Mouse (Mus musculus) kidney, embryonic 15.5 days (tissue): ENCODE measurements around the gene Ibsp. TPM values are rescaled to one million over a fixed set of nuclear protein-coding genes. Genes with fewer than 3 reads are reported as not detected.
A peak's percentile ranks its signal among the peaks of the same experiment; 100 is the strongest.

ENCODE experiments used
- ATAC-seq: fragments of 200-750 bp; cut with Nextera tagmentation; replicated peaks from 2 replicates; pipeline ENCODE4 v1.8.0; 2017; ENCODE audit warnings: moderate TSS enrichment; ENCODE audit not compliant: low FRiP score
- H3K27ac ChIP-seq: fragments of 300-500 bp; sonication (generic); 2 replicates; pipeline ENCODE4 v1.5.1; 2015; ENCODE audit warnings: mild to moderate bottlenecking, inconsistent platforms
- H3K27me3 ChIP-seq: fragments of 300-500 bp; sonication (generic); 2 replicates; pipeline ENCODE4 v1.6.1; 2015; ENCODE audit warnings: inconsistent platforms
- H3K36me3 ChIP-seq: fragments of 300-500 bp; sonication (generic); 2 replicates; pipeline ENCODE4 v1.6.1; 2015; ENCODE audit warnings: inconsistent platforms
- H3K4me1 ChIP-seq: fragments of 300-500 bp; sonication (generic); 2 replicates; pipeline ENCODE4 v1.6.1; 2015; ENCODE audit warnings: inconsistent platforms
- H3K4me2 ChIP-seq: fragments of 300-500 bp; sonication (generic); 2 replicates; pipeline ENCODE4 v1.6.1; 2015; ENCODE audit warnings: moderate library complexity, mild to moderate bottlenecking, inconsistent platforms
- H3K4me3 ChIP-seq: fragments of 300-500 bp; sonication (generic); replicated peaks from 2 replicates; pipeline ENCODE4 v1.5.1; 2015; ENCODE audit warnings: mild to moderate bottlenecking, inconsistent platforms
- H3K9ac ChIP-seq: fragments of 300-500 bp; sonication (generic); 2 replicates; pipeline ENCODE4 v1.6.1; 2015; ENCODE audit warnings: mild to moderate bottlenecking, inconsistent platforms
- H3K9me3 ChIP-seq: fragments of 300-500 bp; sonication (generic); replicated peaks from 2 replicates; pipeline ENCODE4 v1.6.1; 2016; ENCODE audit warnings: inconsistent platforms
- WGBS: fragments of 180-500 bp; shearing (Covaris S2); methylation state at CpG from one replicate; pipeline ENCODE4 v1.1.7; 2015; ENCODE audit warnings: mixed read lengths; 5-methylcytosine and 5-hydroxymethylcytosine counted together
- polyA plus RNA-seq: library from polyadenylated mRNA; unstranded; fragments of >200 nt; fragmentation: Nextera tagmentation; extraction: Ambion mirVana; gene quantifications from 2 replicates; pipeline ENCODE4 v1.2.1, GENCODE M21; 2015

Gene Ibsp
- polyA plus RNA-seq, 1 experiment from 2014 or later, result 0.14 TPM

DNA sequence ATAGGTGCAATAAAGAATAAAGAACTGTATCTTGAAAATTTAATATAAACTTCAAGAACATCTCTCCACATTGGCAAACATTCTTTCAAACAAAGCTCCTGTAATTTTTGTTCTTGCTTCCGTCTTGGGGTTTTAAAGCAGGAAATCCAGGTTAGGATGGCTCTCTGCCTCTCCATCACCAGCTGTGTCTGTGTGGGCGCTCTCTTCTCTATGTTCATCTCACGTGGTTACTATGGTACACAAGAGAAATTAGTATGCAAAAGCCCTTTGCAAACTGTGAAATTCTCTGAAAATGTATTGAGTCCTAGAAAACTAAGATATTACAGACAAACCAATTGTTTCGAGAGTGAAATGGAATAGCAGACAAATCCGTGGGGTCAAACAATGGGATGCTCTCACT is 30.4 kb downstream of the Ibsp start:
- 77% methylated on average over 5 of the region's 5 CpGs for WGBS
- Histone ChIP-seq H3K4me3 (no peak overlapping the region), H3K4me2 (no peak overlapping the region), H3K27me3 (0 out of 2 replicates have a peak, but pooled peaks cover 3% of the 10 kb centered on the region), H3K27ac (no peak overlapping the region), H3K36me3 (no peaks in the 10 kb centered on the region), H3K9me3 (no peaks in the 10 kb centered on the region), H3K9ac (no peak overlapping the region), H3K4me1 (peaks cover 4% of the 10 kb centered on the region; the same call in 1 of the 2 replicates)
- ATAC-seq, result no peak

DNA sequence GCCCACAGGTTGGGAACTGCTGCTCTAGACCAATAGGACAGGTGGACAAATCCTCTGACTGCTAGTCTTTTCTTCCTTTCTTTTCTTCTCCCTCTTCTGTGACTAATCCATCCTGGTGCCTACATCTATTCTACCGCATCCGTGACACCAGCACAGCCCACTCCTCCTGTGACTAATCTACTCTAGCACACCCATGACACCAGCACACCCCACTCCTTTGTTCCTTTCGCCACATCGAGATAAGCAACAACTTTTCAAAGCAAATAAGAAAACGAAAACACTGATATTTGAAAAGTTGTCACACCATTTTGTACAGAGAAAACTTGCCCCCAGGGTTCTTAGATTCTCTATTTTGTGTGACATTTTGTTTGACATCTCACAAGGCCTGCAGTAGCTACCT is 31.1 kb downstream of the Ibsp start:
- Histone ChIP-seq H3K27ac (no peak overlapping the region), H3K27me3 (0 out of 2 replicates have a peak, but pooled peaks cover 3% of the 10 kb centered on the region), H3K36me3 (no peaks in the 10 kb centered on the region), H3K4me1 (peaks cover 4% of the 10 kb centered on the region; the same call in 1 of the 2 replicates), H3K4me3 (no peak overlapping the region), H3K9ac (no peak overlapping the region), H3K4me2 (no peak overlapping the region), H3K9me3 (no peaks in the 10 kb centered on the region)
- WGBS, result 81% methylated on average over 5 of the region's 5 CpGs
- no peak for ATAC-seq

DNA sequence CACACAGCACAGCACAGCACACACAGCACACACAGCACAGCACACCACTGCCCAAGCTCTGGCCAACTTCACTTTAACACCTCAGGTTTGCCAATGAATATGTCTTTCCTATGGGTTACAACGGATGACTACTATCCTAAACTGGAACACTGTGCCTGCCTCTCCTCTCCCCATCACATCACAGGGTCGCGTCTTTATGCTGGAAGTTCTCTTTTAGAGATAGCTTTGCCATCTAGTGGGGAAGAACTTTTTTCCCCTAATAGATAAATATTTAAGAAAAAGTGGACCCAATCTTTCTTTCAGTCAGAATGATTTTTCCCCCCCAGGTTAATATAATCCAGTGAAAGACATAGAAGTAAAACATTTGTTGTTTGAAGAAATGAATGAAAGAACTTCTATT is 33.3 kb downstream of the Ibsp start:
- ATAC-seq, result no peak
- H3K27me3 ChIP-seq, result 0 out of 2 replicates have a peak, but pooled peaks cover 3% of the 10 kb centered on the region
- WGBS, result 62% methylated on average over 3 of the region's 3 CpGs
- H3K27ac ChIP-seq, result no peak overlapping the region
- H3K4me1 ChIP-seq, result peaks cover 4% of the 10 kb centered on the region; the same call in 1 of the 2 replicates
- no peak overlapping the region for H3K9ac ChIP-seq
- no peaks in the 10 kb centered on the region for H3K9me3 ChIP-seq
- H3K4me3 ChIP-seq, result no peak overlapping the region
- H3K36me3 ChIP-seq, result no peaks in the 10 kb centered on the region
- no peak overlapping the region for H3K4me2 ChIP-seq

DNA sequence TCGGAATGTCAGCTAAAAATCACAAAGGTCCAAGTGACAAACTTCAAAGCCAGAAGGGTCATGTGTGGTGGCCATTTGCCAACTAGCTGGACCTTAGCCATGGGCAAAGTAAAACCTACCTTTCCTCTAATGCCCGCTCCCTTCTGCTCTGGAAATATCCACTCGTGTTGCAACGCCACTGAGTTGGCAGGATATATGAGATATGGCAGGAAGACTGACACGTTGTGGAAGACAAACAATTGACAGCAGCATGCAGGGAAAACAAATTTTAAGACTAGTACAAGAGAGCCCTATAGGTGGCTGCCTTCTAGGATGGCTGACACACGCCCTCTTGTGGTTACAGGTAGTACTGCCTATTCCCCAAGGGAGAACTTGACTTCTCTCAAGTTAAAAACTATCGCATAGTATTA is 34.3 kb downstream of the Ibsp start:
- Histone ChIP-seq H3K4me1 (peaks cover 4% of the 10 kb centered on the region; the same call in 1 of the 2 replicates), H3K9ac (no peak overlapping the region), H3K36me3 (no peaks in the 10 kb centered on the region), H3K4me2 (no peak overlapping the region), H3K4me3 (no peak overlapping the region), H3K9me3 (no peaks in the 10 kb centered on the region), H3K27me3 (0 out of 2 replicates have a peak, but pooled peaks cover 3% of the 10 kb centered on the region), H3K27ac (no peak overlapping the region)
- peak; percentile 76 for ATAC-seq
- 33% methylated on average over 7 of the region's 7 CpGs for WGBS

DNA sequence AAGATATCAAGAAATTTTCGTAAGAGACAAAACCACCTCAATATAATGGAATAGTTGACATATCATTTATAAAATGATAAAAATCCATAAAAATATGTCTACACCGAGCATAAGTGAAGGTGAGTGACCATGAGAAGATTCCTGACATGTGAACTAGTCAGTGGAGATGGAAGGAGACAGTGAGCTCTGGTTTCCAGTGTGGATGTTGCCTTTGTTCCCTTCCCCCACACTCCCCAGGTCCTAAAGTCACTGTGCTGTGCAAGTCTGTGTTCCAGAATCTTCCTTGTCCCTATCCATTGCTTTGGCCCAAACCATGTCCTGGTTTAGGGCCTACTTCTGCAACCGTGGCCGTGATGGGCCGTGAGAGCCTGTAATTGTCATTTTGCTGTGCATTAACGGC is 34.7 kb downstream of the Ibsp start:
- Histone ChIP-seq H3K4me1 (peaks cover 4% of the 10 kb centered on the region; the same call in 1 of the 2 replicates), H3K9me3 (no peaks in the 10 kb centered on the region), H3K27ac (no peak overlapping the region), H3K4me2 (no peak overlapping the region), H3K4me3 (no peak overlapping the region), H3K27me3 (0 out of 2 replicates have a peak, but pooled peaks cover 3% of the 10 kb centered on the region), H3K9ac (no peak overlapping the region), H3K36me3 (no peaks in the 10 kb centered on the region)
- ATAC-seq, result 0 out of 2 replicates have a peak, but pooled peaks have one; percentile 49
- WGBS, result 75% methylated on average over 6 of the region's 6 CpGs

DNA sequence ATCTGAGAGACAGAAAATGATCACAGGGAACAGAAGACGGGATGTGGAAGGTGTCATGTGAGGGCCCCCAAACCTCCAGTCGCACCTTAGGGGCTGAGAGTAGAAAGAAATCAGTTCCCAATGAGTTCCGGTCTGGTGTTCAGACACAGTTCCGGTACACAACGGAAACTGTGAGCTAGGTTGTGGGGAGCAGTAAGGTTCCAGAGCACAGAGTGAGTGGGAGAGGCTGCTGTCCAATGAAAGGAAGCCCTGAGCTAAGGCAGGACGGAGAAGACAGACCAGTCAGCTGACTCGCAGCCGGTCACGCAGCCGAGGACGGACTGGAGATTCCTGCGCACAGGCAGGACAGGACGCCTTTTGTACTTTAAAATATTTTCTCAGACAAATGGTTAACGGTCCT is 35.5 kb downstream of the Ibsp start:
- 79% methylated on average over 14 of the region's 14 CpGs for WGBS
- no peaks in the 10 kb centered on the region for H3K9me3 ChIP-seq

DNA sequence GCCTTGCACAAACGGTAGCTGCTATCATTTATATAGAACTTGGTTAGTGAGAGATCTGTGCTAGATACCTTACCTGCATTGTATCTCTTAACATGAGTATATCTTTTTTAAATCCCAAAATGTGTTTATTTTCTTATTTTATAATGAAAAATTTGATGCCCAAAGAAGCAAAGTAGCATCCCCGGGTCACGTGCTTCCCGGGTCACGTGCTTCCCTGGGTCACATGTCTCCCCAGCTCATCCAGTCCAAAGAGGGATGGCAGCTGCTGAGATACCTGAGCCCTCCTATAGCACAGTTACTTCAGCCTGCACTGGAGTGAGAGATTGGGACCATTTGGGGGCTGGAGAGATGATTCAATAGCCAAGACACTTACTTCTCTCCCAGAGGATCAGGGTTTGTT is 37.0 kb downstream of the Ibsp start:
- no peak for ATAC-seq
- Histone ChIP-seq H3K27ac (no peak overlapping the region), H3K36me3 (no peaks in the 10 kb centered on the region), H3K4me3 (no peak overlapping the region), H3K9ac (no peak overlapping the region), H3K4me2 (no peak overlapping the region), H3K4me1 (peaks cover 4% of the 10 kb centered on the region; the same call in 1 of the 2 replicates), H3K9me3 (no peaks in the 10 kb centered on the region), H3K27me3 (0 out of 2 replicates have a peak, but pooled peaks cover 2% of the 10 kb centered on the region)
- 86% methylated on average over 5 of the region's 5 CpGs for WGBS

More for the DNA sequence above, 35.5 kb downstream of the Ibsp start:
- H3K4me3 ChIP-seq, result no peak overlapping the region
- no peak overlapping the region for H3K9ac ChIP-seq
- 0 out of 2 replicates have a peak, but pooled peaks cover 3% of the 10 kb centered on the region for H3K27me3 ChIP-seq
- no peaks in the 10 kb centered on the region for H3K36me3 ChIP-seq
- ATAC-seq, result no peak
- H3K4me2 ChIP-seq, result no peak overlapping the region
- H3K27ac ChIP-seq, result no peak overlapping the region
- H3K4me1 ChIP-seq, result peaks cover 4% of the 10 kb centered on the region; the same call in 1 of the 2 replicates

DNA sequence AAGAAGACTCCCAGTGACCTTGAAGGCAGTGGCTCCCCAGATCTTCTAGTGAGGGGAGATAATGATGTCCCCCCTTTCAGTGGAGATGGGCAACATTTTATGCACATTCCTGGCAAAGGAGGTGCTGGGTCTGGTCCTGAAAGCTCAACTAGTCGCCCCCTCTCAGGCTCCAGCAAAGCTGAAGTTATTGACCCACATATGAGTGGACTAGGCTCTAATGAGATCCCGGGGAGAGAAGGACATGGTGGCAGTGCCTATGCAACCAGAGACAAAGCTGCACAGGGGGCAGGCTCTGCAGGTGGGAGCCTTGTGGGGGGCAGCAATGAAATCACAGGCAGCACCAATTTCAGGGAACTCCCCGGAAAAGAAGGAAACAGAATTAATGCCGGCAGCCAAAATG is 38.5 kb downstream of the Ibsp start:
- Histone ChIP-seq H3K9me3 (no peaks in the 10 kb centered on the region), H3K27ac (no peak overlapping the region), H3K4me1 (peaks cover 4% of the 10 kb centered on the region; the same call in 1 of the 2 replicates), H3K4me3 (no peak overlapping the region), H3K9ac (no peak overlapping the region), H3K4me2 (no peak overlapping the region), H3K36me3 (no peaks in the 10 kb centered on the region), H3K27me3 (no peaks in the 10 kb centered on the region)
- 85% methylated on average over 4 of the region's 4 CpGs for WGBS
- no peak for ATAC-seq

DNA sequence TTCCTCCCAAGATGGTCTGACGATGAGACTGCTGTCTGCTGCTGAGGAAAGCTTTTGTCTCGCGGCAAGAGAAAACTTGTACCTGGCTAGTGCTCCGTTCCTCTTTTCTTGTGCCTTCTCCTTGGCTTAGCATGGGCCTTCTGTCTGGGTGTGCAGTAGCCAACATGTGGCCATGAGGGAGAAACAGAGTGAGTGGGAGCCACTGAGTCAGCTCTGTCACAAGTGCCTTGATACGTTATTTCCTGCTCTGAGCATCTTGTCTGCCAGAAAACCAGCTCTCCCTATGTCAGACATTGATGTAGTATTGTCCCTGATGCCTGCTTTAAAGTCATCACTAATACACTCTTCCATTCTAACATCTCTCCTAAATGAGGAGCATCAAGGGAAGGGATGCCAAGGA is 40.0 kb downstream of the Ibsp start:
- Histone ChIP-seq H3K27me3 (no peaks in the 10 kb centered on the region), H3K9ac (no peak overlapping the region), H3K27ac (no peak overlapping the region), H3K4me1 (no peaks in the 10 kb centered on the region), H3K4me3 (no peak overlapping the region), H3K36me3 (no peaks in the 10 kb centered on the region), H3K4me2 (no peak overlapping the region), H3K9me3 (no peaks in the 10 kb centered on the region)
- ATAC-seq, result no peak
- WGBS, result 86% methylated on average over 5 of the region's 5 CpGs

DNA sequence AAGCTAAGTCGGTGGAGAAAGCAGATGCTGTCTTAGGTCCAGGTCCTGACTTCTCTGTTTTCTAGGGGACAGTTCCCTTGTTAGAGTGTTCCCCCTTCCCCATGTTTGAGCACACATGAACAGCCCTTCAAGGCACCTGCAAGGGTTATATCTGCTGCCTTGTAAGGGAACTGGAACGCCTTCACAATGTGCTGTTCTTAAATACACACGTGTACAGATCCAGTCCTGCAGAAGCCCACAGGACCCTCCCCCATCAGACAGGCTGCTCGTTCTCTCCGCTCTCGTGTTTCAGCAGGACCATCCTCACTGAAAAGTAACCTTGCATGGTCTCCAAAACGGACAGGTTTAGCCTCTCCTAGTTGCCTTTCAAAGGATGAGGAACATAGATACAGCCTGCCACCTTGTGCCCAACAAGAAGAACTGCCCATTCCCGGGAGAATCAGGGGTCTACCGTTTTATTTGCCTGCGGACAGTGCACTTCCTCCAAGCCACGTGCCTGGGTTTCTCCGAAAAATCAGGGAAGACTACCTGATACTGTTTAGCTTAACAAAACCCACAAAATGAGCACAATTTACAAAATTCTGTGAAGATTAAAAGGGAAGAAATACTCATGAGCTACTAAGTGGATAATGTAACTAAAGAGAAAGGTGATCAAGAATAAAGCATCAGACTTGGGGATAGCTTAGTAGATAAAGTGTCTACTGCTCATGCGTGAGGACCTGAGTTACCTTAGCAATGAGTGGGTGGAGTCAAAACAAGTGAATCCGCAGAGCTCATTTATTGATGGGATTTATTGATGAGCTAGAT is 40.9 kb downstream of the Ibsp start:
- Histone ChIP-seq H3K27me3 (no peaks in the 10 kb centered on the region), H3K9me3 (no peaks in the 10 kb centered on the region), H3K4me2 (0 out of 2 replicates have a peak overlapping the region, but pooled peaks have one; percentile 2), H3K36me3 (no peaks in the 10 kb centered on the region), H3K27ac (no peak overlapping the region), H3K9ac (no peak overlapping the region), H3K4me3 (no peak overlapping the region), H3K4me1 (no peaks in the 10 kb centered on the region)
- WGBS, result 18% methylated on average over 14 of the region's 14 CpGs
- ATAC-seq, result peak; percentile 83; the same call in 1 of the 2 replicates

DNA sequence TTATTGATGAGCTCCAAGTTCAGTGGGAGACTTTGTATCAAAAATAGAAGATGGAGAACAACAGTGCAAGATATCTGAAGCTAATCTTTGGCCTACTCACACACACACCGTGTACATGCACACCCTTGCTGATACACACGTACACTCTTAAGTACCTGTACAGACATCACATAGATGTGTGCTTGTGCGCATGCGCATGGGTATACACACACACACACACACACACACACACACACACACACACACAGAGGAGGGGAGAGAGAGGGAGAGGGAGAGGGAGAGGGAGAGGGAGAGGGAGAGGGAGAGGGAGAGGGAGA is 41.5 kb downstream of the Ibsp start:
- 90% methylated on average over 4 of the region's 4 CpGs for WGBS
- H3K36me3 ChIP-seq, result no peaks in the 10 kb centered on the region
- H3K4me3 ChIP-seq, result no peak overlapping the region
- no peak overlapping the region for H3K27ac ChIP-seq
- H3K9me3 ChIP-seq, result no peaks in the 10 kb centered on the region
- no peaks in the 10 kb centered on the region for H3K4me1 ChIP-seq
- no peak; the same call in 1 of the 2 replicates for ATAC-seq
- no peak overlapping the region for H3K9ac ChIP-seq
- no peak overlapping the region for H3K4me2 ChIP-seq
- H3K27me3 ChIP-seq, result no peaks in the 10 kb centered on the region

DNA sequence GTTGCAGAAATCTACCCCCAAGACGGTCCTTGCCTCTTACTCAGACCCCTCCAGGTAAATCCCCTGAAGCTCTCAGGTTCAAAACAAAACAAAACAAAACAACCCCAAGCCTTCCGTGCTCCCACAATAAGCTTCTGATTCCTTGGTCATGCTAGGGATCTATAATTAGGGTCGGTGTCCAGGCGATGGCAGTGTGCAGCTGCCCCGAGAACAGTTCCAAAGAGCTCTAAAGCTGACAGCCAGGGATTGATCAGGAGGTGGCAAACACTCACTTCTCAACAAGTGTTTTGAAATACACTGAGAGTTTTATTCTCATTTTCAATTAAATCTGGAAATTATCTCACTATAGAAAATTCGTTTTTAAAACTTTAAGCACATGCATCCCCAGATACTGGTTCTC is 43.9 kb downstream of the Ibsp start:
- no peaks in the 10 kb centered on the region for H3K9me3 ChIP-seq
- no peak overlapping the region for H3K27ac ChIP-seq
- H3K4me1 ChIP-seq, result no peaks in the 10 kb centered on the region
- no peak overlapping the region for H3K4me2 ChIP-seq
- 45% methylated on average over 6 of the region's 6 CpGs for WGBS
- H3K9ac ChIP-seq, result no peak overlapping the region
- H3K36me3 ChIP-seq, result no peaks in the 10 kb centered on the region
- H3K27me3 ChIP-seq, result no peaks in the 10 kb centered on the region
- no peak overlapping the region for H3K4me3 ChIP-seq
- ATAC-seq, result no peak
